Mouse (Mus musculus): Measurements from ENCODE around the gene Heatr6.

Heatr6 gene

DNA sequence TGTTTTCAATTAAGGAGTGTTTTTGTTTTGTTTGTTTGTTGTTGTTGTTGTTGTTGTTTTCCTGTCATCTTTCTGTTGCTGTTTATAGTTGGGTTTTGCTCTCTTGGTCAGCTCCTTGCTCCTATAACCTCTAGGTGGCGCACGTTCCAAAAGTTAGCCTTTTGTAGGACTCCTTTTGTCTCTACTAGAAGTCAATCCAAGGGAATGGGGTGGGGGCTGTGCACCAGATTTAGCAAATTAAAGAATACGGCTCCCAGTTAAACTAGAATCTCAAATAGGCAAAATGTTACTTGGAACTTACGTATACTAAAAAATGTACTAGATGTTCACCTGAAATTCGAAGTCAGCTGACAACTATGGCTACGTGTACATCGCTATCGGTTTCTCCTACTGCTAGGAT is 48.7 kb downstream of the Heatr6 start:
- DNase-seq: peak; percentile 71 to 81

DNA sequence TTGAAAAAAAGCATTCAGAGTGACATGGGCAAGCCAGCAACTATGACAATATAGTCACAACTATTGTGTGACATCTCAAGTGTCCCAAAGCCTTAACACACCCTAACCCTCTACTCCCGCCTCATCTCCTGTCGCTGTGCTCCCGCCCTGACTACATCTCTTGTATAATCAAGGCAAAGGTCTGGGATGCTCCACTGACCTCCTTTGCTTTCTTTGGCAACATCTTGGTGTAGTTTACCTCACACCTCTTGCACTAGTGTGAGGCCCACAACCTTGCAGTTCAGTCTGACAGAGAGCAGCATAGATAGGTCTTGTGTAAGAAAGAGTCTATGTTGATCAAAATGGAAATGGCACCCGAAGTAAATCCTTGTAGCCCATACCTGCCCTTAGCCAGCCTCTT is 49.1 kb downstream of the Heatr6 start:
- peak in 1 of 2 experiments; percentile 66 for DNase-seq

DNA sequence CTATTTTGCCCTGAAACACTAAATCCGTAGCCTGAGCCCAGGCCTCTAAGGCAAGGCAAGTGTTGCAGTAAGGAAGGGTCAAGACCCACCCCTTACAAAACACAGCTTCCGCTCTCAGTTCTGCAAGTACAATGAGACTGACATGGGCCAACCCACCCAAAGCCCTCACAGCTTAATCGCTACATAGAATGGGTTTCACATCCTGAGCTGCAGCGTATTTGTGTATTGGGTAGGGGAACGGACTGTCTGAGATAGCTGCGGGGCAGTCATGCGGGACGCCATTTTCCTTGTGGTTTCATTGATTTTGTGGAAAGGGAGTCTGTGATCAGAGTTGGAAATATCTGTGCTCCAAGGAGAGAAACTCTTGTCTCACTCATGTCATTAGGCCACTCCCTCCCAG is 56.9 kb downstream of the Heatr6 start:
- DNase-seq: peak in 1 of 2 experiments; percentile 27

DNA sequence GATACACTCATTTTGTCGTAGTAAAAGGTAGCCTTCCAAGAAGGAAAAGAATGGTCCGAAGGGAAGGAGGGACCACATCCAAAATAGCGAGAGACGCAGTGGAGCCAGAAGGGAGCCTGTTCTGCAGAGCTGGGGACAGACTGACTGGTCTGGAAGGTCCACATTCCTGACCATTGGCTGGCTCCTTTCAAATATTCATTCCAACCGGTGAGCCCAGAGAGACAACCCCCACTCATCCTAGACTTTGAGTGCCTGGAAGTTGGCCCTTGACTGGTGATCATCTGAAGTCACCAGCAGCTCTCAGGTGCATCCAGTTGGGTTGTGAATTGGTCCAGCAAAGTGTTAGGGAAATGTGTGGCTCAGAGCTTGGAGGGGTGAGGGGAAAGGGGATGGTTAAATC is 61.7 kb downstream of the Heatr6 start:
- peak; percentile 60 to 78 for DNase-seq

DNA sequence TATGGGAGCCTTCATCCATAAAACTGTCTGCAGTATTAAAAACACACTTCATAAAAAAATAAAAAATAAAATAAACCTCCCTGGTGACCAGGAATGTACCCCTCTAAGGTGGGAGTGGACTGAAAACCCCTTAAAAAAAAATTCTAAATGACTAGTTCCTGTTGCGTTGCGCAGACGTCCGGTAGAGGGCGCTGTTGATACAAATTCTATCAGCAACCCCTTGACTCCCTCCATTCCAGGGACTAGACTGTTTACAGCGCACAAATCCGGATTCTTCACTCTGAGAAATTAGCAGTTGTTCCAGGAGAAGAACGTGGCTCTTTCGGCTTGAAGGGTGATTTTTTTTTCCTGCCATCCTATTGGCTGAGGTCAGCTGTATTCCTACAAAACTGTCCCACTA is 62.1 kb downstream of the Heatr6 start:
- DNase-seq: peak; percentile 83 to 87

DNA sequence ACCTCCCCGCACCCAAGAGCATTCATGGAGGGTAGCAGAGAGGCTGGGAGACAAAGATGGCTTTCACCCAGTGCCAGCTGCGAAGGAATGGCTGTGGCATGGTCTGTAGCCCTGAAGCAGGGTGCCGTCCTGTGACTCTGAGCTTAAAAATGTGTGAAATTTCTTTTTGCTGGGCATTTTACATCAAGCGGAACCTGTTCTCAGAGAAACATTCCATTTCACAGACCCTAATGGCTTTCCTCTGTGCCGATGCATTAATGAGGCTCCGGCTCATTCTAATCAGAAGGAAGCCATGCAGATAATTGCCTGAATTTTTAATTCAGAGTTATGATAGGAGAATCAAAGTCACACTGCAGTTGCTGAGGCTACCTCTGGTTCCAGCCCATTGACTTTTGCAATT is 63.6 kb downstream of the Heatr6 start:
- DNase-seq: peak; percentile 59 to 78

DNA sequence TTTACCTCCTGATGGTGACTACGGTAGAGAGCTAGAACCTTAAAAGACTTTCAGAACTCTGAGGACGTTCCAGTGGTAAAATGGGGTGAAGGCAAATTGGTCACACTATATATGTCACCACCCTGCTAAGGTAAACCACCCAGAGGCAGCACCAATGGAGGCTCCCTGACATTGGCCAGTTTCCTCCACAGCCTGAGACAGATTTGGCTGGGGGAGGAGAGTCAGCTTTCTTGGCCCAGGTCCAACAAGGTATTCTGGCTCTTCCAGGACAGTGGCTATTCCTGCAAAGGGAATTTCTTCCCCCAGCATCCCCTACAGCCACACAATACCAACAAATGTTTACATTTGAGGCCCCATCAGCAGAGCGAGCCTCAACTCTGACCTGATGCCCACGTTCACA is 64.5 kb downstream of the Heatr6 start:
- peak; percentile 50 to 64 for DNase-seq

DNA sequence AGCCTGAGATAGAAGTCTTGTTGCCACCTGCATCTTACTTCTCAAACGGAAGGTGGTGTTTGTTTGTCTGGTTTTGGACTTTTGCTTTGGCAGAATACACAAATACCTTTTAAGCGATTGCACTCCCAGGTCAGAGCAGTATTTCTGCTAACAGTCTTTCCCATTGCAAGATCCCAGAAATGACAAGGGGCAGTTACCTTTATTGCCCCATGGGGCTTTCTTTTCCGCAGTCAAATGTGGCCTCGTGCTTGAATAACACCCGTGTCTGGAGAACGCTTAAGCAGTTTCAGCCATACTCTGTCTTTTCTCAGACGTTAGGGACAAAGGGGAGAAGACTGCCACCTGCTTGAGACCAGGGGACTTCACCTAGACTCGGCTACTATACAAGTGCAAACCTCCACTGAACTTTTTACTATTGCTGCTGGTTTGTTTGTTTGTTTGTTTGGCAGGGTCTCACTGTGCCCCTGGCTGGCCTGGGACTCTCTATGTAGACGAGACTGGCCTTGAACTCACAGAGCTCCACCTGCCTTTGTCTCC is 65.2 kb downstream of the Heatr6 start:
- no peak for DNase-seq

DNA sequence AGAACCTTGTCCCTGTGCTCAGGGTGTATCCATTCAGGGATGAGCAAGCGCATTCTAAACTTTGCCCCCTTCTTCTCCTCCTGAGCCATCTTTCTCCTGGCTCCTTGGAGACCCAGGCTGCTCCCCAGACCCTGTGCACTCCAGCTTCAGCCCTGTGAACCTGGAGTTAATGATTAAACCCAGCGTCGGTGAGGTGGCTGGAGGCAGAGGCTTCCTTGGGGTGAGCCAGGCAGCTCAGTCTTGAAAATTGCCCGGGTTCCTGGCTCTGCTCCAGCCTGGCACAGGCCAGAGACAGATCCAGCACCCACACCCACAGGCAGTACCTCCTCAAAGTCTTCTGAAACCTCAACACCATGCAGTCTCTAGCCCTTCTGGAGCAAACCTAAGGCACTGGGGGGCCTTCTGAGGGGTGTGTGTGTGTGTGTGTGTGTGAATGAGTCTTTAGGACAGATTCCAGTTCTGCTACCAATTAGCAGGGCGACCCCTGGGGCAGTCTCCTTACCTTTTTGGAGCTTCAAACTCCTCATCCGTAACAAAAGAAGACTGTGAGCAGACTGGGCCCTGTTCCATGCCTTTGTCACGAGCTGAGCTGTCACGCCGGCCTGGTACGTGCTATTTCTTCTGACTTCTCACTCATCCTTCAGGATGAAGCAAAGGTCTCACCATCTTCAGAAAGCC is 66.4 kb downstream of the Heatr6 start:
- peak; percentile 93 to 97 for DNase-seq

DNA sequence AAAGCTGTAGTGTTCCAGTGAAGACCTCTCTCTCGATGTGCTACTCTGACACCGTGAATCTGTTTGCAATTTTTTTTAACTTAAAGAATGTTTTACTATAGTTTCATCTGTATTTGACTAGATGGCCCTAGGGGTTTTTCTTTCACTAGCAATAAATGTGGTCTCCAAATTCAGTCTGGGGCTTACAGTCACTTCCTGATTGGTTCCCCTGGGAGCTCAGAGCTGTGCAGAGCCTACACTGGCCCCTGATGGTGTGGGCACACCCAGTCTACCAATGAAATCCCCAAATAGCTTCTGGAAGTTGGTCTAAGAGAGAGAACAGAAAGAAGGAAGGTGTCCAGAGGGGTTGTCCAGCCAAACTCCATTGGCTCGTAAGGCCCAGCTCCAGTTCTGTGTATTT is 72.6 kb downstream of the Heatr6 start:
- DNase-seq: no peak

DNA sequence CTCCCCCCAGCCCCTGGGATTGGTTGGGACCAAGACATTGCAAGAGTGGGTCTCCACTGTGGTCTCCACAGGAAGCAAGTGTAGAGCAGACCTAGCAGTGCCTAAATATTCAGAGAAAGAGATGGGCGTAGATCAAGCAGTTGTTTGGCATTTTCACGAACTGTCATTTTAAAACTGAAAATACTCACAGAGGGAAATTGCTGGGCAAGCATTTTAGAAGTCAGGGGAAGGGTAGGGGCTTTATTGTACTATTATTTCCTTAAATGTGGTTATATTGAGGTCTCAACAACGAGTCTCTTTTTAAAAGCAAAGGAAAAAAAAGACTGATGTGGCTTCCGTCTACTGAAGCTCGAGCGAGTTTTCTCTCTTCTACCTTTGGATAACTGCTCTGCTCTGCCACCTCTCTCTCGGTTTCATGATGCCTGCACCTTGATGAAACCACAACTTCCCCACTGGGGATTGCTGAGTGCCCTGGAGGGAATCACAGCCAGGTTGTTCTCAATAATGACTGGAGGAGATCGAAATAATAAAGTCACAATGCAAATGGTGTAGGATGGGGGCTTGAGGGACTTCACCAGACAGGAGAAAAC is 75.2 kb downstream of the Heatr6 start:
- no peak for DNase-seq

DNA sequence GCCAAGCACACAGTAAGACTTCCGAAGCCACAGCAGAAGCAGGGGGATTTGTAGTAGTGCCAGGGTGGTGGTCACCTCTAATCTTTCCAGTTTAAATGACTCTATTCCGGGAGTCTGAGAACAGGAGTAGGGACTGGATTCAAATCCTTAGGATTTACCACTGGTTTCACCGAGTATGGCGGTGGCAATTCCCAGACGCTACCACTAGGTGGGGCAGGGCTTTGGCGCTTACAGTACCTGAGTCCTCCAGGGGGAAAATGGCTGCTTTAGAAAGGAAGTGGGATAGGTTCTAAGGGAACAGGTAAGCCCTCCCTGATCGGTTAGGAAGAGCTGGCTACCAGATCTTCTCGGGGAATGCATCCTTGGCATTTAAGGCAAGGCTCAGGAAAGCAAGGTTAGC is 78.9 kb downstream of the Heatr6 start:
- DNase-seq: peak in 1 of 2 experiments; percentile 62
